Mouse (Mus musculus): ENCODE results near the gene Gm10799. TPM values are rescaled to one million over a fixed set of nuclear protein-coding genes. Genes with fewer than 3 reads are reported as not detected.
A peak's percentile ranks its signal among the peaks of the same experiment; 100 is the strongest.

Gm10799 gene
- total and polyA plus RNA-seq, 2 experiments = not detected

GRCm38 (mm10) chr2:104030381-104030780 is 38.0 kb downstream of the Gm10799 start:
- DNase-seq (ENCODE audit: extremely low read depth, low read depth, low spot score) = peak; percentile 58
- Histone ChIP-seq H3K4me3 (ENCODE audit: insufficient read depth, low read depth, low read length) (no peak overlapping the region), H3K9ac (ENCODE audit: low read depth, low read length) (no peak overlapping the region), H3K4me1 (ENCODE audit: control insufficient read depth, insufficient read depth, low read length) (peaks cover 11% of the 10 kb centered on the region), H3K27me3 (ENCODE audit: control insufficient read depth, insufficient read depth, low read length) (no peaks in the 10 kb centered on the region), H3K79me2 (ENCODE audit: control insufficient read depth, insufficient read depth, low read length) (peaks cover 14% of the 10 kb centered on the region), H3K36me3 (ENCODE audit: control insufficient read depth, insufficient read depth, low read length) (peaks cover 27% of the 10 kb centered on the region), H3K27ac (replicated peaks; ENCODE audit: insufficient read depth, low read depth, low read length) (no peak overlapping the region; the same call in 1 of the 2 replicates)
- TF ChIP-seq POLR2A (IDR thresholded peaks at IDR 0.05; ENCODE audit: extremely low read depth, insufficient read depth, low read length) = no peak
- TF ChIP-seq CTCF (IDR thresholded peaks at IDR 0.05; ENCODE audit: low read depth, low read length) = no peak
- 35% methylated on average over 3 of the region's 3 CpGs for WGBS

- peaks cover 14% of the 10 kb centered on the region for H3K79me2 ChIP-seq (ENCODE audit: control insufficient read depth, insufficient read depth, low read length)
- H3K4me1 ChIP-seq (ENCODE audit: control insufficient read depth, insufficient read depth, low read length) = peaks cover 8% of the 10 kb centered on the region
- peak overlapping the region; percentile 48; the same call in 1 of the 2 replicates for H3K9ac ChIP-seq (ENCODE audit: low read depth, low read length)
- no peak for TF ChIP-seq POLR2A (IDR thresholded peaks at IDR 0.05; ENCODE audit: extremely low read depth, insufficient read depth, low read length)
- peaks cover 20% of the 10 kb centered on the region for H3K36me3 ChIP-seq (ENCODE audit: control insufficient read depth, insufficient read depth, low read length)
- WGBS = 13% methylated on average over 2 of the region's 2 CpGs
- H3K4me3 ChIP-seq (ENCODE audit: insufficient read depth, low read depth, low read length) = peak overlapping the region; percentile 98
- H3K27me3 ChIP-seq (ENCODE audit: control insufficient read depth, insufficient read depth, low read length) = no peaks in the 10 kb centered on the region
- DNase-seq (ENCODE audit: extremely low read depth, low read depth, low spot score) = peak; percentile 72
- H3K27ac ChIP-seq (replicated peaks; ENCODE audit: insufficient read depth, low read depth, low read length) = peak overlapping the region; percentile 99
Measured at GRCm38 (mm10) chr2:104029074-104029473, 39.3 kb downstream of the Gm10799 start.

GRCm38 (mm10) chr2:104028139-104028723 is 40.1 kb downstream of the Gm10799 start, which contains the start of gene 4931422A03Rik:
4931422A03Rik (minus strand) TSS chr2:104028361.
- DNase-seq (ENCODE audit: extremely low read depth, low read depth, low spot score) = peak; percentile 48
- peak within 1 kb of the TSS; percentile 98 for H3K4me3 ChIP-seq (ENCODE audit: insufficient read depth, low read depth, low read length)
- H3K27me3 ChIP-seq (ENCODE audit: control insufficient read depth, insufficient read depth, low read length) = no peaks in the 10 kb centered on the region
- H3K9ac ChIP-seq (ENCODE audit: low read depth, low read length) = peak within 1 kb of the TSS; percentile 92
- under 1% methylated on average over 32 of the region's 32 CpGs for WGBS
- H3K36me3 ChIP-seq (ENCODE audit: control insufficient read depth, insufficient read depth, low read length) = peaks cover 15% of the 10 kb centered on the region
- peak within 1 kb of the TSS; percentile 99 for H3K27ac ChIP-seq (replicated peaks; ENCODE audit: insufficient read depth, low read depth, low read length)
- peaks cover 8% of the 10 kb centered on the region for H3K4me1 ChIP-seq (ENCODE audit: control insufficient read depth, insufficient read depth, low read length)
- no peak for TF ChIP-seq POLR2A (IDR thresholded peaks at IDR 0.05; ENCODE audit: extremely low read depth, insufficient read depth, low read length)
- peaks cover 14% of the 10 kb centered on the region for H3K79me2 ChIP-seq (ENCODE audit: control insufficient read depth, insufficient read depth, low read length)

- TF ChIP-seq CTCF (IDR thresholded peaks at IDR 0.05; ENCODE audit: low read depth, low read length) (peak; percentile 48; the same call in 1 of the 2 replicates), POLR2A (IDR thresholded peaks at IDR 0.05; ENCODE audit: extremely low read depth, insufficient read depth, low read length) (peak; percentile 91)
- peak within 1 kb of the TSS; percentile 99 for H3K27ac ChIP-seq (replicated peaks; ENCODE audit: insufficient read depth, low read depth, low read length)
- peaks cover 8% of the 10 kb centered on the region for H3K4me1 ChIP-seq (ENCODE audit: control insufficient read depth, insufficient read depth, low read length)
- H3K4me3 ChIP-seq (ENCODE audit: insufficient read depth, low read depth, low read length) = peak within 1 kb of the TSS; percentile 98
- H3K36me3 ChIP-seq (ENCODE audit: control insufficient read depth, insufficient read depth, low read length) = peaks cover 13% of the 10 kb centered on the region
- 2% methylated on average over 44 of the region's 44 CpGs for WGBS
- DNase-seq (ENCODE audit: extremely low read depth, low read depth, low spot score) = peak; percentile 51
- H3K79me2 ChIP-seq (ENCODE audit: control insufficient read depth, insufficient read depth, low read length) = peaks cover 14% of the 10 kb centered on the region
- H3K27me3 ChIP-seq (ENCODE audit: control insufficient read depth, insufficient read depth, low read length) = no peaks in the 10 kb centered on the region
- peak within 1 kb of the TSS; percentile 92 for H3K9ac ChIP-seq (ENCODE audit: low read depth, low read length)
Measured at GRCm38 (mm10) chr2:104027458-104028138, 40.8 kb downstream of the Gm10799 start, which contains the start of gene Fbxo3. Fbxo3 (plus strand) TSS chr2:104027721.

GRCm38 (mm10) chr2:104024656-104025055 is 43.7 kb downstream of the Gm10799 start:
- 98% methylated on average over 4 of the region's 4 CpGs for WGBS

GRCm38 (mm10) chr2:104023096-104023495 is 45.3 kb downstream of the Gm10799 start:
- no peaks in the 10 kb centered on the region for H3K4me1 ChIP-seq (ENCODE audit: control insufficient read depth, insufficient read depth, low read length)
- H3K9ac ChIP-seq (ENCODE audit: low read depth, low read length) = no peak overlapping the region
- TF ChIP-seq CTCF (IDR thresholded peaks at IDR 0.05; ENCODE audit: low read depth, low read length) (no peak), POLR2A (IDR thresholded peaks at IDR 0.05; ENCODE audit: extremely low read depth, insufficient read depth, low read length) (no peak)
- no peak overlapping the region for H3K4me3 ChIP-seq (ENCODE audit: insufficient read depth, low read depth, low read length)
- 88% methylated on average over 7 of the region's 7 CpGs for WGBS
- no peak overlapping the region for H3K27ac ChIP-seq (replicated peaks; ENCODE audit: insufficient read depth, low read depth, low read length)
- no peaks in the 10 kb centered on the region for H3K27me3 ChIP-seq (ENCODE audit: control insufficient read depth, insufficient read depth, low read length)
- H3K36me3 ChIP-seq (ENCODE audit: control insufficient read depth, insufficient read depth, low read length) = no peaks in the 10 kb centered on the region
- H3K79me2 ChIP-seq (ENCODE audit: control insufficient read depth, insufficient read depth, low read length) = peaks cover 5% of the 10 kb centered on the region
- no peak for DNase-seq (ENCODE audit: extremely low read depth, low read depth, low spot score)

More at GRCm38 (mm10) chr2:104024656-104025055, 43.7 kb downstream of the Gm10799 start:
- Histone ChIP-seq H3K27me3 (ENCODE audit: control insufficient read depth, insufficient read depth, low read length) (no peaks in the 10 kb centered on the region), H3K9ac (ENCODE audit: low read depth, low read length) (no peak overlapping the region), H3K4me3 (ENCODE audit: insufficient read depth, low read depth, low read length) (no peak overlapping the region), H3K79me2 (ENCODE audit: control insufficient read depth, insufficient read depth, low read length) (peaks cover 12% of the 10 kb centered on the region), H3K4me1 (ENCODE audit: control insufficient read depth, insufficient read depth, low read length) (peaks cover 2% of the 10 kb centered on the region; the same call in 1 of the 2 replicates), H3K36me3 (ENCODE audit: control insufficient read depth, insufficient read depth, low read length) (no peaks in the 10 kb centered on the region), H3K27ac (replicated peaks; ENCODE audit: insufficient read depth, low read depth, low read length) (no peak overlapping the region)
- TF ChIP-seq POLR2A (IDR thresholded peaks at IDR 0.05; ENCODE audit: extremely low read depth, insufficient read depth, low read length) (no peak), CTCF (IDR thresholded peaks at IDR 0.05; ENCODE audit: low read depth, low read length) (no peak)
- DNase-seq (ENCODE audit: extremely low read depth, low read depth, low spot score) = no peak

Other genes with a start within 250 kb of the Gm10799 start
- gene Lmo2, start 110.6 kb downstream of the Gm10799 start, total RNA-seq (2014; rRNA removed) = 4.5 and 5.1 TPM in 2 replicates
- 2.4 and 3.8 TPM in 2 replicates for gene Lmo2, start 110.6 kb downstream of the Gm10799 start, polyA plus RNA-seq (2012; rRNA removed)
- 93.9 and 95.9 TPM in 2 replicates for gene Fbxo3, start 40.8 kb downstream of the Gm10799 start, total RNA-seq (2014; rRNA removed)
- 32.5 and 32.7 TPM in 2 replicates for gene Fbxo3, start 40.8 kb downstream of the Gm10799 start, polyA plus RNA-seq (2012; rRNA removed)
- gene 4931422A03Rik, start 40.2 kb downstream of the Gm10799 start, total RNA-seq (2014; rRNA removed) = not detected in 2 replicates
- gene 4931422A03Rik, start 40.2 kb downstream of the Gm10799 start, polyA plus RNA-seq (2012; rRNA removed) = not detected in 2 replicates
- 0.40 and 0.65 TPM in 2 replicates for gene Gm10912, start 2.7 kb downstream of the Gm10799 start, total RNA-seq (2014; rRNA removed)
- 0.11 TPM in 1 of 2 replicates, not detected in the other for gene Gm10912, start 2.7 kb downstream of the Gm10799 start, polyA plus RNA-seq (2012; rRNA removed)
- gene Cd59b, start 1.3 kb upstream of the Gm10799 start, total RNA-seq (2014; rRNA removed) = 9.5 and 20.7 TPM in 2 replicates
- gene Cd59b, start 1.3 kb upstream of the Gm10799 start, polyA plus RNA-seq (2012; rRNA removed) = 17.7 and 28.1 TPM in 2 replicates
- gene Cd59a, start 27.3 kb upstream of the Gm10799 start, total RNA-seq (2014; rRNA removed) = 62.5 and 69.5 TPM in 2 replicates
- 28.6 and 39.5 TPM in 2 replicates for gene Cd59a, start 27.3 kb upstream of the Gm10799 start, polyA plus RNA-seq (2012; rRNA removed)
- 0.18 TPM in 1 of 2 replicates, not detected in the other for gene A930018P22Rik, start 54.2 kb upstream of the Gm10799 start, total RNA-seq (2014; rRNA removed)
- gene A930018P22Rik, start 54.2 kb upstream of the Gm10799 start, polyA plus RNA-seq (2012; rRNA removed) = 0.26 and 0.35 TPM in 2 replicates